Mouse (Mus musculus): ENCODE data around the gene Cfap46. TPM values are rescaled to one million over a fixed set of nuclear protein-coding genes. Genes with fewer than 3 reads are reported as not detected.
A peak's percentile ranks its signal among the peaks of the same experiment; 100 is the strongest.
"Not testable (repeated sequence)": the region's sequence is repeated elsewhere in the genome, so short reads cannot be mapped to it uniquely, and the experiment has no call there.

Gene Cfap46
- polyA plus RNA-seq, 1 experiment from 2014 or later: 2.9 TPM

DNA sequence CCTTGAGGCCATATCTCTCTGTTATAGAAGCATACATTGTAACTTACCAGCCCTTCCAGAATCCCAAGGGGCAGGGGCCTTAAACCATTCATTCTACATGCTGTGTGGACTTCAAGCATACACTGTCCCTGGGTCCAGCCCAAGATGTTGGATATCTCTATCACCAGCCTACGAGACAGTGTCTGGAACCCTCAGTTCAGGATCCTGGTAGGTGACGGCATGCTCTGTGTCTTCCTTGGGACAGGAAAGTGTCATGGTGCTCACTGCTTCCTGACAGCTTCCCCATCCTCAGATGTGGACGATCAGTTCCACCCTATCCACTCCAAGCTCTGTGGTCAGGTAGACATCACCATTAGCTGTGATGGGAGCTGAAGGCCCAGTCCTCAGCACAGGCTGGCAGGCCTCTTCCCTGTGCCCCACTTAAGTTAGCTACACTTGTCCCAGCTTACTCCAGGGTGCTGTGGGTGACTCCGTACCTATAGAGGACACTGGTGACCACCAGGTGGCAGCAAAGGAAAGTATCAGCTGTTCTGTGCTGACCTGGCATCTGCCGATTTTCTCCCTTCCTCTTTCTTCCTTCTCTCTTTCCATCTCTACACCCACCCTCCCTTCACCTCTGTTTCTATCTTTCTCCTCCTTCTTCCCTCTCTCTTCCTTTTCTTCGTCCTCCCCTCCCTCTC is 19.7 kb upstream of the Cfap46 start:
- no peaks in the 10 kb centered on the region for H3K36me3 ChIP-seq
- no peak overlapping the region for H3K27ac ChIP-seq (replicated peaks)
- H3K4me2 ChIP-seq (replicated peaks): no peak overlapping the region
- H3K4me3 ChIP-seq: no peak overlapping the region
- H3K9me3 ChIP-seq: no peaks in the 10 kb centered on the region
- 33% methylated on average over 6 of the region's 6 CpGs for WGBS
- no peak overlapping the region for H3K9ac ChIP-seq (replicated peaks)
- H3K4me1 ChIP-seq: peaks cover 11% of the 10 kb centered on the region
- peak; percentile 92 for ATAC-seq (replicated peaks)
- H3K27me3 ChIP-seq: no peaks in the 10 kb centered on the region

DNA sequence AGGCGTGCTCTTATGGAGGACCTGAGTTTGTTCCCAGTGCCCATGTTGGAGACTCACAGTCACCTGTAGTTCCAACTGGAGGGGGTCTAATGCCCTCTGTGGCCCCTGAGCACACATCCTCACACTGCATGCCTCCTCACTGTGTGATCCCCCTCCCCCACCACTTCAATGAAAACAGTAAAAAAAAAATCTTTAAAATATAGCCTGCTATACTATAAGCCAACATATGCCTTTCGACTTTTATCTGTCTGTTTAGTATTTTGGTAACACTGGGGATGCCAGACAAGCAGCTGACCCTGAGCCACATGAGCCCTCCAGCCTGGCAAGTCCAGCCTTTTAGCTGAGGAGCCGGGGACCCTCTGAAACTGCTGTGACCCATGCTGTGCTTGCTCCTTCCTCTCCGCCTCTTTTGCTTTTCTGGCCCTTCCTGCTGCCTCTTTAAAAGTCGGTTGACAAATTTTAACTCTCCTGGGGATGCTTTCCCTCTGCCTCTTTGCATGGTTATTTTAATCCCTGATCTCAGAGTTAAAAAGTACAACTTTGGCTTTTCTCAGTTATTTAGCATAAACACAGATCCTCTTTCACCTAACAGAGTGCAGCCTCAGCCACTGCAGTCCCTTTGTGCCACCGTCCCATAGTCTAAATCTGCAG is 18.2 kb upstream of the Cfap46 start:
- no peak for ATAC-seq (replicated peaks)
- no peaks in the 10 kb centered on the region for H3K9me3 ChIP-seq
- no peak overlapping the region for H3K4me2 ChIP-seq (replicated peaks)
- WGBS: 38% methylated on average over 6 of the region's 6 CpGs
- no peaks in the 10 kb centered on the region for H3K27me3 ChIP-seq
- H3K9ac ChIP-seq (replicated peaks): no peak overlapping the region
- H3K27ac ChIP-seq (replicated peaks): no peak overlapping the region
- no peaks in the 10 kb centered on the region for H3K36me3 ChIP-seq
- H3K4me3 ChIP-seq: no peak overlapping the region
- peaks cover 10% of the 10 kb centered on the region for H3K4me1 ChIP-seq

DNA sequence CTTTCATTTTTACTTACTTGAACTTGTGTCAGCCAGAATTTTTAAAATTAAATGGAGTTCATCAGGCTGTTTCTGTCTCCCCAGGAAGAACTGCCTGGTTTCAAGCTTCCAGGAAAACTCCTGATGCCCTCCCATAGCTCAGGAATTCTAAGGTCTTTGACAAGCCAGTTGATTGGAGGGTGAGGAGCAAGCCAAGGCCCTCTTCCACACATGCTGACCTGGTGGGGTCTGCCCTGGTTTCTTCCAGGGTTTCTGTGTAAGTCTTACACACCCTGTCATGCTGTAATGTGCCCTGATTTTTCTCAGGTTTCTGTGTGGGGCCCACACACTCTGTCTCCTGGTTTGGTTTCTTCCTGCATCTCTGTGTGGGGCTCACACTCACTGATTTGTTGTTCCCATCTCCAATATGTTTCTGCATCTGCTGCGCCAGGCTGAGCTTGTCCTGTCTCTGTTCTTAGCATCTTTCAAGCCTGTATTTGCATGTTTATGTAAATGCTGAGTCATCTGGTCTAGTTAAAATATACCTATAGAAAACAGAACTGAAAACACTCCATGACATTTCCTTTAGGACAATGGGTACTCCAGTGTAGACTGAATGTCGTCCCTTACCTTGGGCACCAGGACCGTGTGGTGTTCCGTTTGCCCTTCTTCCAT is 9.2 kb upstream of the Cfap46 start:
- no peak overlapping the region for H3K4me3 ChIP-seq
- ATAC-seq (replicated peaks): no peak
- H3K4me2 ChIP-seq (replicated peaks): no peak overlapping the region
- no peak overlapping the region for H3K9ac ChIP-seq (replicated peaks)
- WGBS: 86% methylated on average over 4 of the region's 4 CpGs
- no peaks in the 10 kb centered on the region for H3K36me3 ChIP-seq
- H3K27me3 ChIP-seq: no peaks in the 10 kb centered on the region
- H3K4me1 ChIP-seq: no peaks in the 10 kb centered on the region
- no peaks in the 10 kb centered on the region for H3K9me3 ChIP-seq
- H3K27ac ChIP-seq (replicated peaks): no peak overlapping the region

DNA sequence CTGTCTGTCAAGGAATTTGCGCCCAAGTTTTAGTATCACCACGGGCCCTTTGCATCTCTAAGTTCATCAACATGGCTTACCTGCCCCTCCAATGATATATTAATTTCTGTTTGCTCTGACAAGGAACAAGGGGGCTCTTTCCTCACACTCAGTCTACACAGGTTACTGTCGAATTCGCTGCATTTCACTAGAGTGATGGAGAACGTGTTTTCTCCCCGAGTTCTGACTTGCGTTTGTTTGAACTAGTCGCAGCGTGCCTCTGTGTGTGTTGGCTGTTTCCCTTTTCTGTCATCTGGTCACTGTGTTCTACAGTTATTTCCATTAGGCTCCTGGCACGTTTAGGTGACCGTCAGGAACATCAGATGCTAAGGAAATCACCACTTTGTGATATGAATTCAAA is 8.6 kb upstream of the Cfap46 start:
- no peak overlapping the region for H3K4me3 ChIP-seq
- WGBS: 88% methylated on average over 11 of the region's 11 CpGs
- H3K36me3 ChIP-seq: no peaks in the 10 kb centered on the region
- H3K4me2 ChIP-seq (replicated peaks): no peak overlapping the region
- H3K27ac ChIP-seq (replicated peaks): no peak overlapping the region
- H3K27me3 ChIP-seq: no peaks in the 10 kb centered on the region
- H3K9ac ChIP-seq (replicated peaks): no peak overlapping the region
- no peaks in the 10 kb centered on the region for H3K4me1 ChIP-seq
- H3K9me3 ChIP-seq: no peaks in the 10 kb centered on the region
- no peak for ATAC-seq (replicated peaks)

- Histone ChIP-seq H3K4me3 (no peak overlapping the region), H3K4me2 (replicated peaks) (no peak overlapping the region), H3K9me3 (no peaks in the 10 kb centered on the region), H3K27ac (replicated peaks) (no peak overlapping the region), H3K4me1 (peaks cover 14% of the 10 kb centered on the region), H3K27me3 (no peaks in the 10 kb centered on the region), H3K9ac (replicated peaks) (no peak overlapping the region), H3K36me3 (no peaks in the 10 kb centered on the region)
- ATAC-seq (replicated peaks): no peak
Observed at GRCm38 (mm10) chr7:139685336-139685735, 1.7 kb upstream of the Cfap46 start.

- H3K9ac ChIP-seq (replicated peaks): peak overlapping the region; percentile 47
- ATAC-seq (replicated peaks): peak; percentile 82
- H3K4me3 ChIP-seq: peak overlapping the region; percentile 56
- under 1% methylated on average over 14 of the region's 14 CpGs for WGBS
- H3K27me3 ChIP-seq: no peaks in the 10 kb centered on the region
- H3K4me1 ChIP-seq: peaks cover 14% of the 10 kb centered on the region
- peak overlapping the region; percentile 66 for H3K27ac ChIP-seq (replicated peaks)
- no peaks in the 10 kb centered on the region for H3K9me3 ChIP-seq
- no peaks in the 10 kb centered on the region for H3K36me3 ChIP-seq
- H3K4me2 ChIP-seq (replicated peaks): peak overlapping the region; percentile 76
Observed at GRCm38 (mm10) chr7:139684553-139684929, 924 bp upstream of the Cfap46 start.

DNA sequence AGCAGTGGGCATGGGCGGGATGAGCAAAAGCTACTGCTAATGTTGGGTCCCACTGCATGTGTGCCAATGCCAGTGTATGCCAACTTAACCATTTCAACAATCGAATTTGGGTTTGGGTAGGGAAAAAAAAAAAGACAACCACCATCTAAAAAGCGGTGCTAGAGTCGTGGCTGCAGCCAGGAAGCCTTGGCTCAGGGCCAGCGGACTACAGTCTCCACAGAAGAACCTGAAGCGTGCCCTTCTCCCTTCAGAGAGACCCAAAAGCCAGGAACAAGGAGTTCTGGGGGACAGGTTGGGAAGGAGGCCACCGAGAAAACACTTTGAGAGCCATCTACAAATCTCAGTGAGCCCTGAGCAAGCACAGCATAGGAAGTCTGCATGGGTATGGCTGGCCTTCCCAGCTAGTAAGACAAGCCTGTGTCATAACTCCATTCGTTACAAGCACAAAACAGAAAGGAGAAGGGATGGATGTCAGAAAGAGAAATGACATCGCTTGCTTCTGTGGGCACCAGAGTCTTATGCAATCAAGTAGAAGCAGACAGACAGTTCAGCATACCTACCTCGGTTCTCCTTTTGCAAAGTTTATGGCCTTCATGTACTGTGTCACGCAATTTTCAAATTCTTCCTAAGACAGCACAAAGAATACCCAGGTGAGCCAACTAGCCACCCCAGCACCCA is 1.6 kb downstream of the Cfap46 start:
- no peaks in the 10 kb centered on the region for H3K36me3 ChIP-seq
- whole genome bisulfite sequencing: 73% methylated on average over 11 of the region's 11 CpGs
- no peak overlapping the region for H3K4me3 ChIP-seq
- H3K9ac ChIP-seq (replicated peaks): no peak overlapping the region
- no peak overlapping the region for H3K4me2 ChIP-seq (replicated peaks)
- H3K27ac ChIP-seq (replicated peaks): no peak overlapping the region
- no peaks in the 10 kb centered on the region for H3K27me3 ChIP-seq
- H3K9me3 ChIP-seq: no peaks in the 10 kb centered on the region
- H3K4me1 ChIP-seq: peaks cover 14% of the 10 kb centered on the region
- no peak for ATAC-seq (replicated peaks)

DNA sequence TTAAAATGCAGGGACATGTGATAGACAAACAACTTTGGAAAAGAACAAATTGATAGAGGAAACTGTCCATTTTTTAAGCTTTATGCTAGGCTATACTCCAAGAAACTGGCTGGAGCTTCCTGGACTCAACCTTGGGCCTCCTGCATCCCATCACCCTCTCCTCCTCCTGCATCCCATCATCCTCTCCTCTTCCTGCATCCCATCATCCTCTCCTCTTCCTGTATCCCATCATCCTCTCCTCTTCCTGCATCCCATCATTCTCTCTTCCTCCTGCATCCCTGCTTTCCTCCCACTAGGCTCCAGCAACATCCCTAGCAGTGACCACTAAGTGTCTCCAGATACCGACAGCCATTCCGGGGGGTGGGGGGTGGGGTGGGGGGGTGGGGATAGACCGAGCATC is 7.2 kb downstream of the Cfap46 start:
- H3K36me3 ChIP-seq: no peaks in the 10 kb centered on the region
- no peak for ATAC-seq (replicated peaks)
- H3K9me3 ChIP-seq: no peaks in the 10 kb centered on the region
- H3K4me1 ChIP-seq: no peaks in the 10 kb centered on the region
- no peak overlapping the region for H3K9ac ChIP-seq (replicated peaks)
- no peak overlapping the region for H3K27ac ChIP-seq (replicated peaks)
- no peak overlapping the region for H3K4me2 ChIP-seq (replicated peaks)
- no peaks in the 10 kb centered on the region for H3K27me3 ChIP-seq
- WGBS: 82% methylated on average over 3 of the region's 3 CpGs
- no peak overlapping the region for H3K4me3 ChIP-seq

DNA sequence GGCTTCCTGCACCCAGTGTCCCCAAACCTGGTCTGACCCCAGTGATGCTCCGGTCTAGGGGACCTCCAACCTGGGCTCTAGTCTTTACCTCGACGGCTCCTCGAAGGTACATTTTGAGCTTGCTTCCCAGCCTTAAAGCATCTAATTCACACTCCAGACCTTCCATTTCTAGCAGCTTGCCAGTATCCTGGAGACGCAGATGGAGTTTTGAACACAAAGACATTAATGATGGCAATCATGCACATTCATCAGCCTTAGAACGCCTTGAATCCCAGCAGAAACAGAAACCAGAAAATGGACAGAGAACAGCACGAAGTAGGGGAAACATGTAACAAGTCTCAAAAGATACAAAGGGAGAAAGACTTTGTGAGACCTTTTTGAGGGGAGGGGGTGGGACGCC is 16.7 kb downstream of the Cfap46 start:
- no peak overlapping the region for H3K4me2 ChIP-seq (replicated peaks)
- peak; percentile 63 for ATAC-seq (replicated peaks)
- 52% methylated on average over 8 of the region's 8 CpGs for WGBS
- no peaks in the 10 kb centered on the region for H3K9me3 ChIP-seq
- H3K36me3 ChIP-seq: no peaks in the 10 kb centered on the region
- no peaks in the 10 kb centered on the region for H3K27me3 ChIP-seq
- H3K4me1 ChIP-seq: peaks cover 11% of the 10 kb centered on the region
- H3K9ac ChIP-seq (replicated peaks): no peak overlapping the region
- H3K27ac ChIP-seq (replicated peaks): peak overlapping the region; percentile 60
- no peak overlapping the region for H3K4me3 ChIP-seq

GRCm38 (mm10) chr7:139663318-139663717 is 20.3 kb downstream of the Cfap46 start:
- H3K4me1 ChIP-seq: peaks cover 11% of the 10 kb centered on the region
- 76% methylated on average over 3 of the region's 3 CpGs for WGBS
- H3K9me3 ChIP-seq: no peaks in the 10 kb centered on the region
- H3K4me2 ChIP-seq (replicated peaks): no peak overlapping the region
- no peak overlapping the region for H3K4me3 ChIP-seq
- no peak overlapping the region for H3K27ac ChIP-seq (replicated peaks)
- no peak overlapping the region for H3K9ac ChIP-seq (replicated peaks)
- H3K36me3 ChIP-seq: no peaks in the 10 kb centered on the region
- H3K27me3 ChIP-seq: no peaks in the 10 kb centered on the region
- ATAC-seq (replicated peaks): no peak

DNA sequence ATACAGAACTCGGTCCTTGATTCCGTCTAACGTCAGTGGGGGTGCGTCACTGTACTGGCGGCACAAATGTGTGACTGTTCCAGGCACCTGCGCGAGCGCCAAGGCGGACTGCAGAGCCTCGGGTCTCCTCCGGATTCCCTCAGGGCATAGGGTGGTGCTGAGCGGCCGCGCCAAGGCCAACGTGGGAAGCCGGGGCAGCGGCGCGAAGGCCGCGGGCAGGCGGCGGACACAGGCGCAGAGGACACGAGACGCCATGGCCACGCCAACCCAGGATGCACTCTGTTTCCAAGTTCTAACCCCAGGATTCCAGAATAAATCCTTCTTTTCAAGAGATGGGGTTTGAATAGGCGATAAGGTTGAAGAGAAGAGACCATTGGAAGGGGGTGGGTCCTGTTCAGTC is 23.7 kb downstream of the Cfap46 start:
- not testable (repeated sequence) for H3K27me3 ChIP-seq; H3K9me3 ChIP-seq; H3K9ac ChIP-seq (replicated peaks); H3K4me2 ChIP-seq (replicated peaks); H3K4me3 ChIP-seq; H3K4me1 ChIP-seq; ATAC-seq (replicated peaks); H3K36me3 ChIP-seq; H3K27ac ChIP-seq (replicated peaks)
- WGBS: 93% methylated on average over 28 of the region's 28 CpGs

DNA sequence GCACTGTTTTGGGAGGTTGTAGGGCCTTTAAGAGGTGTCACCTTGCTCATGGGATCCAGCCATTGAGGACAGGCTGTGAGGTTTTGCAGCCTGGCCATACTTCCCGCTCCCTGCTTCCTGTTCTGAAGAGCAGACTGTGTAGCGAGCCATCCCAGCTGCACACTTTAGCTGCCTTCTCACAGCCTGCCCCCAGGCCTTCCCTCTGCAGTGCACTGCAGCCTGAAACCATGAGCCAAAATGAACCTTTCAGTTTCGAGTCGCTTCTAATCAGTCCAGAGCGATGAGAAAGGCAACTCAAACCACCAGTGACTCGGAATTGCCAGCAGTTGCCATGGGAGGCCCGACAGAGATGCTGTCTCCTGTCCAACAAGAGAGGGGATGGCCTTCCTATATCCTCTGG is 33.9 kb downstream of the Cfap46 start:
- Histone ChIP-seq H3K4me3 (no peak overlapping the region), H3K4me2 (replicated peaks) (no peak overlapping the region), H3K9ac (replicated peaks) (no peak overlapping the region), H3K9me3 (no peaks in the 10 kb centered on the region), H3K27me3 (no peaks in the 10 kb centered on the region), H3K27ac (replicated peaks) (no peak overlapping the region), H3K4me1 (no peaks in the 10 kb centered on the region), H3K36me3 (no peaks in the 10 kb centered on the region)
- WGBS: 84% methylated on average over 7 of the region's 7 CpGs
- ATAC-seq (replicated peaks): no peak
